Mouse (Mus musculus): Measurements from ENCODE around the gene Inpp5k. TPM values are rescaled to one million over a fixed set of nuclear protein-coding genes. Genes with fewer than 3 reads are reported as not detected.
A peak's percentile ranks its signal among the peaks of the same experiment; 100 is the strongest.

Inpp5k gene
- polyA plus RNA-seq, 1 experiment from 2014 or later, result 20.6 TPM

DNA sequence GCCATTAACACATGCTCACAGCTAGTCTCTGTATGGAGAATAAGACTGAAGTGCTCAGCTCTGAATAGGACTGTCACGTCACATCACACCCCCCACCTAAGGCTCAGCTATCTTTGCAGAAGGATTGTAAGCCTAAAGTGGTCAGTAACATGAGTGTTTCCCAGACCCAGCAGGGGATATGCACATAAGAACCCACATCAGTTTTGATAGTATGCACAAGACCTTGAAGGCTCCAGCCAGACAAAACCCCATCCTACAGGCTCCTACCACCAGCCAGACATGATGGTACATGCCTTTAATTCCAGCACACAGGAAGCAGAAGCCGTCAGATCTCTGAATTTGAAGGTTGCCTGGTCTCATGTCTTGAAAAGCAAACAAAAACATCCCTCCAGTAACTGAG lies 20.8 kb upstream of the Inpp5k start:
- H3K36me3 ChIP-seq (ENCODE audit: control insufficient read depth, insufficient read depth), result peaks cover 62% of the 10 kb centered on the region
- 85% methylated on average over 2 of the region's 2 CpGs for WGBS
- H3K4me2 ChIP-seq (replicated peaks; ENCODE audit: low read depth), result no peak overlapping the region

GRCm38 (mm10) chr11:75614769-75615168 lies 16.0 kb upstream of the Inpp5k start:
- no peaks in the 10 kb centered on the region for H3K9me3 ChIP-seq (ENCODE audit: control insufficient read depth)
- TF ChIP-seq CTCF (IDR thresholded peaks at IDR 0.05; ENCODE audit: low read depth), result no peak
- no peak overlapping the region for H3K4me3 ChIP-seq (ENCODE audit: low read depth, low read length)
- no peak for ATAC-seq
- WGBS, result 100% methylated on average over 1 of the region's 1 CpGs
- H3K9ac ChIP-seq (ENCODE audit: low read depth, low read length), result no peak overlapping the region
- H3K27ac ChIP-seq (ENCODE audit: low read depth, low read length), result no peak overlapping the region
- peaks cover 61% of the 10 kb centered on the region for H3K36me3 ChIP-seq (ENCODE audit: control insufficient read depth, insufficient read depth)
- no peaks in the 10 kb centered on the region for H3K27me3 ChIP-seq (replicated peaks; ENCODE audit: control insufficient read depth, insufficient read depth, low read length)
- H3K4me1 ChIP-seq (replicated peaks; ENCODE audit: control insufficient read depth, insufficient read depth, low read length), result no peaks in the 10 kb centered on the region
- no peak overlapping the region for H3K4me2 ChIP-seq (replicated peaks; ENCODE audit: low read depth)

More for the DNA sequence above, 20.8 kb upstream of the Inpp5k start:
- Histone ChIP-seq H3K4me1 (replicated peaks; ENCODE audit: control insufficient read depth, insufficient read depth, low read length) (no peaks in the 10 kb centered on the region), H3K27ac (ENCODE audit: low read depth, low read length) (no peak overlapping the region), H3K9ac (ENCODE audit: low read depth, low read length) (no peak overlapping the region), H3K9me3 (ENCODE audit: control insufficient read depth) (no peaks in the 10 kb centered on the region), H3K27me3 (replicated peaks; ENCODE audit: control insufficient read depth, insufficient read depth, low read length) (no peaks in the 10 kb centered on the region), H3K4me3 (ENCODE audit: low read depth, low read length) (no peak overlapping the region)
- no peak for ATAC-seq
- no peak for TF ChIP-seq CTCF (IDR thresholded peaks at IDR 0.05; ENCODE audit: low read depth)

GRCm38 (mm10) chr11:75615556-75615955 lies 15.2 kb upstream of the Inpp5k start:
- WGBS, result 64% methylated on average over 2 of the region's 2 CpGs
- H3K27me3 ChIP-seq (replicated peaks; ENCODE audit: control insufficient read depth, insufficient read depth, low read length), result no peaks in the 10 kb centered on the region
- ATAC-seq, result peak; percentile 46; the same call in 1 of the 2 replicates
- no peak for TF ChIP-seq CTCF (IDR thresholded peaks at IDR 0.05; ENCODE audit: low read depth)
- H3K27ac ChIP-seq (ENCODE audit: low read depth, low read length), result no peak overlapping the region
- no peak overlapping the region for H3K4me2 ChIP-seq (replicated peaks; ENCODE audit: low read depth)
- no peaks in the 10 kb centered on the region for H3K9me3 ChIP-seq (ENCODE audit: control insufficient read depth)
- H3K9ac ChIP-seq (ENCODE audit: low read depth, low read length), result no peak overlapping the region
- no peak overlapping the region for H3K4me3 ChIP-seq (ENCODE audit: low read depth, low read length)
- no peaks in the 10 kb centered on the region for H3K4me1 ChIP-seq (replicated peaks; ENCODE audit: control insufficient read depth, insufficient read depth, low read length)
- peaks cover 61% of the 10 kb centered on the region for H3K36me3 ChIP-seq (ENCODE audit: control insufficient read depth, insufficient read depth)

DNA sequence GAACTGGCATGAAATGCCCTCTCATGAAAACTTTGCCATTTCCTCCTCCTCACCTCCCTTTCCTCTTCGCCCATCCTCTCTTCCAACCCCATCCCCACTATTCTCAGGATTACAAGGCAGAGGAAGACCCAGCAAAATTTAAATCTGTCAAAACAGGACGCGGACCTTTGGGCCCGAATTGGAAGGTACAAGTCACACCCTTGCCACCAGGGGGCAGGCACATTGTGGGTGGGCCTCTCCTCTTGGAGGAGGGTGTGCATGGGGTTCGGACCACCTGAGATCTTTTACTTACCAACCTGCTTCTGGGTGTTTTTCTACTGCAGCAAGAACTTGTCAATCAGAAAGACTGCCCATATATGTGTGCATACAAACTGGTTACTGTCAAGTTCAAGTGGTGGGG lies 11.7 kb upstream of the Inpp5k start:
- no peak overlapping the region for H3K27ac ChIP-seq (ENCODE audit: low read depth, low read length)
- H3K4me2 ChIP-seq (replicated peaks; ENCODE audit: low read depth), result no peak overlapping the region
- H3K9ac ChIP-seq (ENCODE audit: low read depth, low read length), result no peak overlapping the region
- H3K27me3 ChIP-seq (replicated peaks; ENCODE audit: control insufficient read depth, insufficient read depth, low read length), result no peaks in the 10 kb centered on the region
- ATAC-seq, result no peak
- no peaks in the 10 kb centered on the region for H3K9me3 ChIP-seq (ENCODE audit: control insufficient read depth)
- peaks cover 57% of the 10 kb centered on the region for H3K36me3 ChIP-seq (ENCODE audit: control insufficient read depth, insufficient read depth)
- TF ChIP-seq CTCF (IDR thresholded peaks at IDR 0.05; ENCODE audit: low read depth), result peak; percentile 63
- 86% methylated on average over 5 of the region's 5 CpGs for WGBS
- no peak overlapping the region for H3K4me3 ChIP-seq (ENCODE audit: low read depth, low read length)
- H3K4me1 ChIP-seq (replicated peaks; ENCODE audit: control insufficient read depth, insufficient read depth, low read length), result no peaks in the 10 kb centered on the region

DNA sequence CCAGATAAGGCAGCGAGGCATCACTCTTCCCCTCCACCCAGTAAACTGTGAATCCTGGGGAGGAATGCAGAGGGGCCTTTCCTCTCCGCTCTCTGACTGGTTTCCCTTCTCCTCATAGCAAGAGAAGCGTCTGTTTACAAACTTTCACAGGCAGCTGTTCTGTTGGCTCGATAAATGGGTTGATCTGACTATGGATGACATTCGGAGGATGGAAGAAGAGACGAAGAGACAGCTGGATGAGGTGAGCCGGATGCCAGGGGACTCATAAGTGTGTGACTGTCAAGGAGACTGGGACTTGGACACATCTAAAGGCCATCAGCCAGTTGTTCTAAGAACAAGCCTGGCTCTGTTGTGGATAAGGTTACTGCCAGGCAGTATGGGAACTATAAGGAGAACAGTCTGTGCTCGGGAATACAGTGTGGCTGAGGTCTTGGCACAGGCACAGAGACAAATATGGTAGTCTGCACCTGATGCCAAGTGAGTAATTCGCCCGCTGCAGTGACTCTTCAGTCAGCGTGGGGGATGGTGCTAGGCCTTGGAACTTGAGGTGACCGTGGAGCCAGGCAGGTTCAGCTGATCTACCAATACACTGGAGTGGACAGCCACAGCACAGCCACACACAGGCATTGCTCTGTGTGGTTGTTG lies 10.5 kb upstream of the Inpp5k start:
- no peak overlapping the region for H3K4me2 ChIP-seq (replicated peaks; ENCODE audit: low read depth)
- H3K36me3 ChIP-seq (ENCODE audit: control insufficient read depth, insufficient read depth), result peaks cover 56% of the 10 kb centered on the region
- no peak overlapping the region for H3K4me3 ChIP-seq (ENCODE audit: low read depth, low read length)
- no peaks in the 10 kb centered on the region for H3K27me3 ChIP-seq (replicated peaks; ENCODE audit: control insufficient read depth, insufficient read depth, low read length)
- no peak for TF ChIP-seq CTCF (IDR thresholded peaks at IDR 0.05; ENCODE audit: low read depth)
- no peaks in the 10 kb centered on the region for H3K4me1 ChIP-seq (replicated peaks; ENCODE audit: control insufficient read depth, insufficient read depth, low read length)
- no peak for ATAC-seq
- peak overlapping the region; percentile 35; the same call in 1 of the 2 replicates for H3K27ac ChIP-seq (ENCODE audit: low read depth, low read length)
- WGBS, result 71% methylated on average over 12 of the region's 12 CpGs
- no peaks in the 10 kb centered on the region for H3K9me3 ChIP-seq (ENCODE audit: control insufficient read depth)
- H3K9ac ChIP-seq (ENCODE audit: low read depth, low read length), result no peak overlapping the region

GRCm38 (mm10) chr11:75621426-75621825 lies 9.4 kb upstream of the Inpp5k start:
- no peak for ATAC-seq
- TF ChIP-seq CTCF (IDR thresholded peaks at IDR 0.05; ENCODE audit: low read depth), result no peak

More at GRCm38 (mm10) chr11:75621426-75621825, 9.4 kb upstream of the Inpp5k start:
- 74% methylated on average over 2 of the region's 2 CpGs for WGBS
- Histone ChIP-seq H3K4me2 (replicated peaks; ENCODE audit: low read depth) (no peak overlapping the region), H3K27me3 (replicated peaks; ENCODE audit: control insufficient read depth, insufficient read depth, low read length) (no peaks in the 10 kb centered on the region), H3K9me3 (ENCODE audit: control insufficient read depth) (no peaks in the 10 kb centered on the region), H3K4me1 (replicated peaks; ENCODE audit: control insufficient read depth, insufficient read depth, low read length) (no peaks in the 10 kb centered on the region), H3K9ac (ENCODE audit: low read depth, low read length) (no peak overlapping the region), H3K4me3 (ENCODE audit: low read depth, low read length) (no peak overlapping the region), H3K27ac (ENCODE audit: low read depth, low read length) (peak overlapping the region; percentile 41; the same call in 1 of the 2 replicates), H3K36me3 (ENCODE audit: control insufficient read depth, insufficient read depth) (peaks cover 62% of the 10 kb centered on the region)

Data from intestine, postnatal 0 days (tissue).